Mouse (Mus musculus) urinary bladder, adult 18-20 months (tissue): ENCODE measurements around the gene Abhd2.
"Not testable (repeated sequence)": the region's sequence is repeated elsewhere in the genome, so short reads cannot be mapped to it uniquely, and the experiment has no call there.

Experiments used
- DNase-seq, 2 experiments: peaks; one replicate each; pipeline ENCODE4 v3.0.0; 2022; ENCODE audit warnings: low spot score in 2 of 2, mixed read lengths in 2 of 2

Gene Abhd2

GRCm38 (mm10) chr7:79266228-79266627, 6.8 kb upstream of the Abhd2 start:
- DNase-seq, result no peak

- DNase-seq, result no peak
Measured at GRCm38 (mm10) chr7:79267690-79268388, 5.2 kb upstream of the Abhd2 start.

DNA sequence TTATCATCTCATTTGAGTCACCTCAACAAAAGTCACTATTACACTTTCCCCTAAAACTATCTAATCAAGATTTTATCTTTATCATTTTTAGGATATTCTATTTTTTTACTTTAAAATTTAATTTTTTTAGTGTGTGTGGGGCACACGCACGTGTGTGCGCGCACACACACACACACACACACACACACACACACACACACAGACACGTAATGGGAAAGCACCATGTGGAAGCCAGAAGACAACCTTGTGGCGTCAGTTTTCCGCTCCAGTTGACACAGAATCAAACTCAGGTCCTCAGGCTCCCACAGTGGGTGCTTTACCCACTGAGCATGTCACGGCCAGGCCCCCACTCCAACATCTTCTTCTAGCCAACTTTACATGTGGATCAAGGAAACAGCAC, 4.1 kb upstream of the Abhd2 start:
- no peak for DNase-seq

- DNase-seq, result no peak
Measured at GRCm38 (mm10) chr7:79269411-79269810, 3.6 kb upstream of the Abhd2 start.

GRCm38 (mm10) chr7:79269866-79270265, 3.1 kb upstream of the Abhd2 start:
- no peak for DNase-seq

DNA sequence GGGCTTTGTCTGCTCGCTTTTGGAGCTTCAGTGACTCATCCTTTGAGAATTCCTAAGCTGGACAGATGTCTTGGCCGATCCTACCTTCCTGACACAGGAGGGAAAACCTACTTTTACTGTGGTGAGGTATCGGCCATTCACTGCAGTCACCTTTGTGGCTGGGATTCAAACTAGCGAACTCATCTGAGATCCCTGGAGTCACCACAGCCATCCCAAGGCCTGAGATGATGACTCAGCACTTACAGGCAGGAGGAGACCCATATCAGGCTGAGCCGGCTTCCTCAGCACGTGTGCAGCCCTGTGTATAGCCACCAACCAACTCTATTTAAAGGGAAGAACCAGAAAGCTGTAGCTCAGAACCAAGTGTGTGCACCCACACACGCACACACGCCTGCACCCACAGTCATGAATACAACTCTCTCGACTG, 2.0 kb upstream of the Abhd2 start:
- DNase-seq, result no peak

- no peak for DNase-seq
Measured at GRCm38 (mm10) chr7:79271861-79272788, 874 bp upstream of the Abhd2 start.

- no peak for DNase-seq
Measured at GRCm38 (mm10) chr7:79273738-79274472, 906 bp downstream of the Abhd2 start.

GRCm38 (mm10) chr7:79274473-79275010, 1.5 kb downstream of the Abhd2 start:
- DNase-seq, result no peak

- DNase-seq, result no peak
Measured at GRCm38 (mm10) chr7:79275345-79275744, 2.3 kb downstream of the Abhd2 start.

- no peak for DNase-seq
Measured at GRCm38 (mm10) chr7:79278432-79278831, 5.4 kb downstream of the Abhd2 start.

DNA sequence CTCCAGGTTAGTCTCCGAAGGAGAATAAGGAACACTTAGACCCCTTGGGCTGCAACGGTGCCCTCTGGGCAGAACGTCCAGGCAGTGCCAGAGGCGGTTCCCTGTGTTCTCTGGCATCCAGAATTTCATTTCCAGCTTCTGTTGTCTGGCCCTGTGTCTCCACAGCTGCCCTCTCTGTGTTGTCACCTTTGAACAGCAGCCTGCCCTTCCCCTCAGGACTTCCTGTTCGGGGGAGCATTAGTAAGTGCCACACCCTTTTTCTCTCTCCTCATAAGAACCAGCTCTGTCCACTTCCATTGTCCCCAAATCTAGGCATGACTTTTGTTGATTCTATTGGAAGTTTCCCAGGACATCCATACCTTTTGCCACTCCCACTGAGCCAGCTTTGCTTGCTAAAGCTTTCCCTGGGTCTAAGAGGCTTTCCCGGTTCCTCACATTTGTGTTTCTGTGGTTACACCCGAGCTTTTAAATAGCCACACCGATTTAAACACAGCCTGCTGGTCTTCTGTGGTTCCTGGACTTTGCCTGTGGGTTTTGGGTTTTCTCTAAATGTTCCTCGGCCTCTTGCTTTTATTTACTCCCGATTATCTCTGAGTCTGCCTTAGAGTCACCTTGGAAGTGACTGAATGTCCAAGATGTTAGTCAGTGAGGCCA, 6.5 kb downstream of the Abhd2 start:
- no peak for DNase-seq

- no peak for DNase-seq
Measured at GRCm38 (mm10) chr7:79282883-79283670, 10.1 kb downstream of the Abhd2 start.

GRCm38 (mm10) chr7:79283671-79283941, 10.6 kb downstream of the Abhd2 start:
- not testable (repeated sequence) for DNase-seq

DNA sequence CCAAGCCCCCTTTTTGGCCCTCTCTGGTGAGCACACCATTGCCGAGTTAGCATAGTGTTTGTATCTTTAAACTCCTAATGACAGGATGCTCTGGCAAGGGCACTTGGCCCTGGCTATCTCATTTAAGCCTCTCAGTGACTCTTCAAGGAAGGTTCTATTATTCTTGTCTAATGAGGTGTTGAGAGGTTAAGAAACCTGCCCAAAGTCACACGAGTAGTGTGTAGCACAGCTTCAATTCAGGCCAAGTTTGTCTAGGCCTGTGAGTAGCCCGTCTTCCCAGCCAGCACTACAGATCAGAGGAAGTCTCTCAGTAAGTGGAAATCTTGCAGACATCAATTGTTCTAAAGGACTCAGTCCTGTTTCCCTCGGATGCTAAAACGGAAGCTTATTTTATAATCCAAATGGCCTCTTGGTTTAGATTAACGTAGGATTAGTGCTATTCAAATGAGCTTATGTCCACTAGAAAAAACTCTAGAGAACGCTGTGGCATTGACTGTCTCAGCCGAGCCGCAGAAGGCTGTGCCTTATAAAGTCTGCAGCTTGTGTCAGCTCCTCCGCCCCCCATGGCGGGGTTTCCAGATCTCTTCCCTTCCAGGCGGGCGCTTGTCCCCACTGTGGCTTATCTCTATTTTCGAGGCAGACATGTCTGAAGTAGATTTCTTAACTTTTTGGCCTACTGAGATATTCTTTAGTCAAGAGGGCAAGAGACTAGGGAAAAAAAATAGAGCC, 11.3 kb downstream of the Abhd2 start:
- no peak for DNase-seq

- DNase-seq, result no peak
Measured at GRCm38 (mm10) chr7:79284889-79285280, 11.9 kb downstream of the Abhd2 start.

GRCm38 (mm10) chr7:79285408-79285807, 12.4 kb downstream of the Abhd2 start:
- no peak for DNase-seq

GRCm38 (mm10) chr7:79287226-79287625, 14.2 kb downstream of the Abhd2 start:
- DNase-seq, result no peak

DNA sequence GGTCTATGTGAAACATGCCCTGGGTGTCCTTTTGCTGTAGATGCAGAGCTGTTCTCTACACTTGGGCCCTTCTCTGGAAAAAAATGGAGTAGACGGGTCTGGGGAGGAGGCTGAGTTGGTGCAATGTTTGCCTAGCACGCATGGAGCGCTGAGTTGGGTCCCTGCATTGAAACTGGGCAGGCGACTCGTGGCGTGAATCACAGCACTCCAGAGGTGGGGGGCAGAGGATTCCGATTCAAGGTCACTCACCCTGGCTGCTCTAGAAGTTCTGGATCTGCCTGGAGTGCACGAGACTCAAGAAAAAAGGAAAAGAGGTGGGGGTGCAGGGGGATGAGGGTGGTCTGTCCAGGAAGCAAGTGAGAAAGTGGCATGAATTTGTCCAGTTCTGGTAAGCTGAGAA, 14.9 kb downstream of the Abhd2 start:
- DNase-seq, result no peak

GRCm38 (mm10) chr7:79288422-79288821, 15.4 kb downstream of the Abhd2 start:
- no peak for DNase-seq
